Mouse (Mus musculus) megakaryocyte, embryonic 14.5 days (primary cell): ENCODE data around the gene Osm.

Experiments
- FLI1 ChIP-seq: IDR thresholded peaks from 2 replicates; pipeline ENCODE4 v1.6.1; 2012; ENCODE audit warnings: low read length, inconsistent platforms, mixed read lengths
- GATA1 ChIP-seq: IDR thresholded peaks from 3 replicates; pipeline ENCODE4 v1.6.1; 2012; ENCODE audit warnings: mixed read lengths, low read length, inconsistent platforms, borderline replicate concordance

DNA sequence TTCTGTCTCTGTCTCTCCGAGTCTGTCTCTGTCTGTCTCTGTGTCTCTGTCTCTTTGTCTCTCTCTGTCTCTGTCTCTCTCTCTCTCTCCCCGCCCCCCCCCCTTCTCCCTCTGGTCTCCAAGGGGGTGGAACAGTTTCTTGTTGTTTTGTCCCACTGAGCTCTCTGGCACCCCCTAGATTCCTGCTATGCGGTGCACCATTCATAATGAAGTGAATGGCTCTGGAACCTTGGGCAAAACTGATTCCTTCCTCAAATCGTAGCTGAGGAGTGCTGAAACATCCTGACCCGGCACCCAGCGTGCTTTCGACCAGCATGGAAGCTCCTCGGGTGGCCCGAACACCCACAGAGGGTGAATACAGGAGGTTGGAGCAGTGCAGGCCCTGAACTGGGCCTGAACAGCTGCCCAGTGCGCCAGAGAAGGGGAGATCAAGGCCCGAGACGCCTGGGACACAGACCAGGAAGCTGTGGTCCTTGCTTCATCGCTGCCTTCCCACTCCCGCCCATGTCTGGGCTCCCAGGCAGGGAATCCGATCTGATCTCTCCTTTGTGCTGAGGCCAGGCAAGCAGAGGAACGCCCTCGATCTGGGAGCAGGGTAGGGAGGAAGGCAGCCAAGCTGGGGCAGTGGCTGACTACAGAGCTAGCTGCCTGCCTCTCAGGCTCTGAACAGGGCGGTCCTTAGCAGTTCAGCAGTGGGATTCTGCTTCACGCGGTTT, 34.7 kb downstream of the Osm start:
- TF ChIP-seq GATA1 (no peak), FLI1 (no peak)
